Mouse (Mus musculus) cerebellum, adult 9-10 months (tissue): ENCODE measurements at regions not wholly inside any gene's neighbourhood (a gene's known extent, or its start where the extent isn't known, plus 50 kb on each side); places are given as distances from the start of the nearest gene placed in this dataset.

Experiments used
- DNase-seq: peaks from one replicate; pipeline ENCODE4 v3.0.0; 2022

DNA sequence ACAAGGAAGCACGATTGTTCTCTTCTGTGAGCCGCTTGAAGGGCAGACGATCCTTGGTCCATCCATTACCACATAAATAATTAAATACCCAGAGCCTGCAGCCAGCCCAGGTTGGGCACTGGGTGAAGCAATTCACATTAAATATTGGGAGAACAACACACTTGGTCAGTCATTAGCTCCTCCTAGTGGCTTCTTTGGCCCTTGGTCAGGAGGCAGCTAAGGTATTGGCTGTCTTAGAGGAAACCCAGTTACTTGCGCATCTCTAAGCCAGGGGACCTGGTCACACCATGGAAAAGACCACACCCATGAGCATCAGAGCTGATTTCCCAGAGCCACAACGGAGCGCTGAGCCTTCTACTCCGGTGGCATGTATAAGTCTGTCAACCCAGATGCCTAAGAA is 433.2 kb downstream of the Epha4 start:
- DNase-seq: peak; percentile 38

DNA sequence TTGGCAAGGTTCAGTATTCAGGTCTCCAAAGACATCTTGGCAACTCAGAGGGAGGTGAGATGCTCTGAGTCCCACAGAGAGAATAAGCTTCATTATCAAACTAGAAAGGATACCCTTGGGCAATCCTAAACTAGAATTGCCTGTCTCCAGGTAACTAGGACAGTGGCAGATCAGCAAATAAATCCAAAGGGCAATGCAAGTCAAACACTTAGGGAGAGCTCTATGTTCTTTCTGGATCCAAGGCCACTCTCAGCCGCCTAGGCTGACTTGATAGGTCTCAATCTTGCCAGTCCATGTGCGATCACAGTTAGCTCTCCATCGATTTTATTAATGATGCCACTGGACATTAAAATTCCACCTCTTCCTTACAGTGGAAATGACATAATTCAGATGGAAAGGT is 432.5 kb downstream of the Epha4 start:
- no peak for DNase-seq

DNA sequence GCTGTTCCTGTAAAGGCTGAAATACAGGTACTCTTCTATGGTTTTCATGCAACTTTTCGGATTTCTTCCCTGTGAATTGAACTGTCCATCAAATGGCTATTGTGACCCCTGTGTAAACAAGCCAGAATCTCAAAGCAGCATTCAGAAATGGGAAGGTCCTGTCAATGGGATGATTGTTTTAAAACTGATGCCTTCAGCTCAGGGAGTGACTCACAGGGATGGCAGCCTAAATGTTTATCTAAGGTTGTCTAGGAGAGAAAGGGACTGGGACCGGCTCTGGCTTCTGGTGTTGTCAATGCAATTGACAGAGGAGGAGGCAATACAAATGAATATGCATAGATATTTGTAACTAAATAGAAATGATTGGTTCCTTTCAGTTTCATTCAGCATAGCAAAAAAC is 421.3 kb downstream of the Epha4 start:
- no peak for DNase-seq

DNA sequence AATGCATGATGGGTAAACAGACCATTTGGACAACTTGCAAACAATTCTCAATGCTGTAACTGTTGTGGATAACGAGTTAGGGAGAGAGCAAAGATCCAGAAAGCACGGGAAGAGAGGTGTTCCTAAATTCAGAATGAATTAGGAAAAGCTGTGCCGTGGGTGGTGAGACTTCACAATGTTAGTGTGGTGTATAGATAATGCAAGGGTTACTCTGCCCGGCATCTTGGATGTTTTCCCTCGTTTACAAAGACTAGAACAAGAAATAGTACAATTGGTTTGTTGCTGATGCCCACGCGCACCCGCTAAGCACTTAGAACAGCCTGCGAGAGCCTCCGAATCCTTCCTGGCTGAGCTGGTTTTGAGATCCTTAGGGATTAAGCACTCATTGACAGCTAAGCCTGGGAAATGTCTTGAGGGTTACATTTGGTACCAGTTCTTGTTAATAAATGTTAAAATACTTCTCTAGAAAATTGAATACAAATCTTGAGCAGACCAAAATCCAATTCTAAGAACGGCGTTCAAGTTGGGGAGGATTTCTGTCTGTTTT is 413.1 kb downstream of the Epha4 start:
- no peak for DNase-seq

DNA sequence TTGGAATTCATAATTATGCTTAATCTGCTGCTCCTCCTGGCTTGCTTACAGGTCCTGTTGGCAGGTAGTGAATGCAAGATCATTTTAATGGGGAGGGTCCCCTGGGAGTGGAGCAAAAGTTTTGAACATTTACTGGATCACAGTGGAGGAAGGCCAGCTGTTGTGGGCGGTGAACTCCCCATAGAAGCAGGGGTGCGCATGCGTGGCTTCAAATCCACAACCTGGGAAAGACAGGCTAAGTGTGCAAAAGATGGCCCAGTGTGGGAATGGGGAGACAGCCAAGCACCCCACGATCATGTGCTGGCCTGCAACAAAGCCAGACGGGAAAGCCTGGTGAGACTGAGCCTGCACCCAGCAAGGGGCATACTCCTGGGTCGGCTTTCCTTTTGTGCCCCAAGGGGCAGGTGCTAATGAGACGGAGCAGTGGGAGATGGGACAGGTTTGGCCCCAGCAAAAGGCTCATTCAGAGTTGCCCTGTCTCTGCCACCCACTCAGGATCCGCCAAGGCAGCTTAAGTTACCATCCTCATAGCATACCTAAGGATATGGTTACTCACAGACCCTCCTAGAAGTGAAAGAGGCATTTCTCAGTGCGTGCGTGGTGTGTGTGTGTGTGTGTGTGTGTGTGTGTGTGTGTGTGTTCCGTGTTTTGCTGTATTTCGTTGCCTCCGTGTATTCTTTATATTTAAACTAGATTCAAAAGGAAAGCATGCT is 412.3 kb downstream of the Epha4 start:
- peak; percentile 22 for DNase-seq

DNA sequence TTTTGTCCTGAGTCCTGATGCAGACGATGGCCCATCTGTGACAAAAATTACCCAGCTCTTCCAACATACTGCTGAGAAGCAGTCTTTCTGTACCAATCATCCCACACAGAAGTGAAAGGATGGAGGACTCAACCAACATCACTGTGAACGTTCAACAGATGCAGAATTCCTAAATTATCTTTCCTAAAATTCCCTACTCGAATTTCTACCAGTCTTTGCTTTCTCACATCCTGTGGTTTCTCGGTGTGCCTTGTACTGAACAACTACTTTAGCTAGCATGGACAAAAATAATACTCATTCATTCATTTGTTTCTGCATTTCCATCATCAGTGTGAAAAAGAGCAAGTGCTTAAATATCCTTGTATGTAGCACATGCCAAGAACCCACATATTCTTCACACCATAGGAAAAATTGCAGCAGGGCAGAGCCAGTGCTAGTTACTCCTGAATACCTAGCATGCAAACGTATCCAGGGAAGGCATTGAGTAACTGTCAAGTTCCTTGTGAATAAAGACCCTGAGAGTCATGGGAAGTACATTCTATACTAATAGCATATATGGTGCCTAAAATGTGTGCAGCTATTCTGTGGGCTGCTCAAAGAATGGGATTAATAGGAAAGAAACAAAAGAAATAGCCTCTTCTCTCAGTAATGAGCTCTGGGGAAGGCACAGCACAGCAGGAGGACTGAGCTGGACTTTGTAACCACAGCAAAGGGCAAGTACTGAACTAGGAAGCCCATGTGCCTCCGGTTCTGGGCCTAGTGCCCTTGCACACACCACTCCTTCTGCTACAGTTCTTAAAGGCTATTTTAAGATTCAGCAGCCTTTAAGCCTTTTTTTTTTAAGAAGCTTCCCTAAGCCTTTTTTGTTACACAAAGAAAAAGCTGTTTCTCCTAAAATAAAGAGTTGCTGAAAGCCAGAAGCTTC is 404.8 kb downstream of the Epha4 start:
- no peak for DNase-seq

DNA sequence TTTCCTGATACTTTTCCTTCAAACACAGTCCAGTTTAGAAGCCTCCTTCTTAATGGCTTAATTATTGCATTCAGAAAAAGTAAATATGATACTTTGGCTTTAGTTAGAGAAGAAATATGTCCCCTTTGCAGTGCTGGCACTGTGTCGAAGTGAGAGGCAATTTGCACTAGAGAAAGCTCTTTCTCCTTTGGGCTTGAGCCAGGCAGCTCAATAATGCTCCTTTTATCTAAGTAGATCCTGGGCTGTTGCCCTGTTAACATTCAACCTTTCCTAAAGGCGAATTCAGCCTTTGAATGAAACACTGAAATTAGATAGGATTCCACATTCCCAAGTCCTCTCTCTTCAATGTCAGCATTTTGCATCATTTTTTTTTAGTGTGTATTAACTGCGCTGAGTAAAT is 386.5 kb downstream of the Epha4 start:
- no peak for DNase-seq

DNA sequence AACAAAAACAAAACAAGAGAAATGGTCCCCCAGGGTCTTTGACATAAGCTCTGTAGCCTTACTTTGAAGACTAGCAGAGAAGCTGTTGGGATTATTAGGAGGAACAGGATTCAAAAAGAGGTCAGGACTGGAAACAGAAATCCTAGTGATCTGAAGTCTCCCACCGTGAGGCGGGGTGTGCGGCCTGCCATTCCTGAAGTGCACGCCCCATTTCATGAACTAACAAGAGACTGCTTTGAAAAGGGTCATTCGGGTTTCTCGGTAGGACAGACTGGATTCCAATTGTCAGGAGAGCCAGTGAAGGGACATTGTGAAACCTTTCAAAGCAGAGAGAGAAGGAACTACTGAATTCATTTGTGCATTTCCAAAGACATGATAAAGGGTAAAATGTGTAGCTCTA is 377.2 kb downstream of the Epha4 start:
- DNase-seq: no peak

DNA sequence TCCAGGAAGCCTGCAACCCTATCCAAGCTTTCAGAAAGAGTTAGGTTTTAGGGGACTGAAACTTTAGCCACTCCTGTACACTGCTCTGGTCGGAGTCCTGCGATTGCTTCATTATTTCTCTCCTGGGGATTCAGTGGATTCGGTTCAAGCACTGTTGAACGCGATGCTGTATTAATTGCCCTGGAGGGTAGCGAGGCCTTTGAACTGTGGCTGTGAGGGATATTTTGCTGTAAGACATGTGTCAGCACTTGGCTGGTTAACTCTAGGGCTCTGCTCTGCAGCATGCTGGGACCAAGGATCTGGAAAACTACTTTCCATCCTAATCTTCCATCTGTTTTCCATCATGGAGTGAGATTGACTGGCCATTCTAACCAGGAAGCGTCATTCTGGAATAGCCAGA is 374.0 kb downstream of the Epha4 start:
- no peak for DNase-seq

DNA sequence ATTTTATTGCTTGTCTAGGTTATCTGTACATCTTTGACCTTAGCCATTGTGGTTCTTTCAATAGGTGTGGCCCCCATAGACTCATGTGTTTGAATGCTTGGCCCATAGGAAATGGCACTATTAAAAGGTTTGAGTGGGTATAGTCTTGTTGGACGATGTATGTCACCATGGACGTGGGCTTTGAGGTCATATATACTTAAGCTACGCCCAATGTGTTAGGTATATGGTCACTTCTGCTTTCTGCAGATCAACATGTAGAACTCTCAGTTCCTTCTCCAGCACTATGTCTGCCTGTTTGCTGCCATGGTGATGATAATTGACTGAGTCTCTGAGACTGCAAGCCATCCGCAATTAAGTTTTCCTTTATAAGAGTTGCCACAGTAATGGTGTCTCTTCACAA is 366.8 kb downstream of the Epha4 start:
- DNase-seq: no peak

DNA sequence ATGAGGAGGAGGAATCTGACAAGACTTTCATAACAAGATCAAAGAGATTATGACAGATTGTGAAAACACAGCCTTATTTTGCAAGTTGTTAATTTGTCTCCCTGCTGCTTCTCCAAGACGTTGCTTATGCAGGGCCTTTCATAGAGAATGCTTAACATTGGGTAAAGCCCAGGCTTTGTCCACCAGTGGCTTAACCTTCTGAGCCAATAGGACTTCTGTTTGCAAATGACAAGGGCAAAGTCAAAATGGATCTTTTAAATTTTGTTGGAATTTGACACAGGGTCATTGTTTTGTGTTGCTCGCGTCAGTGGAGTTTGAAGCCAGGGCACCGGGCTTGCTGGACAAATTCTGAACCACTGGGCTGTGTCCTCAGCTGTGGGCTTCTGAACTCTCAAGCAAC is 346.6 kb downstream of the Epha4 start:
- no peak for DNase-seq

DNA sequence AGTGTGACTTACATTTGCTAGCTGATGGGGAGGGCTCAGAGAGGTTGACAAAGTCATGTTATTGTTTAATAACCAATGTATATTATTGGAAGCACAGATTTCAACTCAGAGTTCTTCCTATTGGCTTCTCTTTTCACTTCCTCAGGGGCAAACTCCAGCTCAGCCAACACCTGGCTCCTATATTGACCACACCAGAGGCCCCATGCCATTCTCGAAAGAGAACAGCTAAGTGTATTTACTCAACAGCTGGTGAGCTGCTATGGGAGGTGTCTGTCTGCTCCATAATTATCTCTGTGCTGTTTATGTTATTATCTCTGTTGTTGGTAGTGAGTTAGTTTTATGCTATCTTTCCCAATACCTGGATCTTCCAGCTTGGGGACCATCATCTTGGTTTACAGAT is 342.4 kb downstream of the Epha4 start:
- DNase-seq: no peak

DNA sequence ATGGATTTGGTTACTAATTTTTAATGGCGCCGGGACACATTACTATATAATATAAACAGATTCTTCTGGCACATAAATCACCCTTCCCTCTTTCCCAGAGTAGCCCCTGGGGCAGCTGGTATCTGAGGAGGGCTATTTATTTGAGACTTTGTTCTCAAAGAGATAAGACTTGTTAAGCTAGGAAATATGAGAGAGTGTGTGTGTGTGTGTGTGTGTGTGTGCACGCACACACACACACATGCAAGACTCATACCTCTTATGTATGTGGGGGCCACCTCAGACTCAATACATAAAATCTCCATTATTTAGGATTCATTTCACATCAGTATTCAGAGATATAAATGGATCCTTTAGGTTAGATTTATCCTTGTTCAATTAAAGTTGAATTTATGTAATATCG is 340.1 kb downstream of the Epha4 start:
- no peak for DNase-seq

DNA sequence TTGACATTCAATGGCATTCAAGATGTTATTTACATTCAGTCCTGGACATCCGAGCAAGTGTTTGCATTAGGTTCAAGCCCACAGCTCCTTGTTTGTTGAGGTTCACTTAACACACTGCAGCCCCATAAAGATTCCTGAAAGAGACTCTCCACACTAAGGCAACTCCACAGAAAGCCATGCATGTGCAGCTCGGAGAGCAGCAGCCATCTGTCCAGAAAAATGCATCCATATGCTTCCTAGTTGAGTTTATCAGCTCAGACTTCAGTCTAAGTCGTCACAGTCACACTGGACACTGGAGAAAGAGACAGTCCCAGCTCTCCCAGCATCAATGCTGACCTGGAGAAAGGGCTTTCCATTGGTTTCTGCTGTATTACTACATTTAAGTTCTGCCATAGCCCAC is 339.7 kb downstream of the Epha4 start:
- DNase-seq: no peak

DNA sequence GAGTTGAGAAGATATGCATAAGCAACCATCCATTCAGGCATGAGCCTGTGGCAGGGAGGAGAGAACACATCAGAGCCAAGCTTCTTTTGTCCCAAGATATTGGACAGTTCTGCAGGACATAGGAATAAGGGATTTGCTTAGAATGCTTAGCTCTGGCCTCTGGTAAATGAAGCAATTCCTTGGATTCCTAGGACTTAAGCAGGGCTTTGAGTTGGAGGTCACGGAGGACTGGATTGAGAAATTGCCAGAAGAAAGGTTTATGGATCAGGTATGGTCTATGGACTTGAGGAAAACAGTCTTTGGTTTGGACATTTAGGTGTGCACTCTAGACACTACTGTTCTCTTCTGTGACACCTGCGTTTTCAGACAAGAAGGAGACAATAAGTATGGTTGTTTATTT is 338.4 kb downstream of the Epha4 start:
- no peak for DNase-seq

DNA sequence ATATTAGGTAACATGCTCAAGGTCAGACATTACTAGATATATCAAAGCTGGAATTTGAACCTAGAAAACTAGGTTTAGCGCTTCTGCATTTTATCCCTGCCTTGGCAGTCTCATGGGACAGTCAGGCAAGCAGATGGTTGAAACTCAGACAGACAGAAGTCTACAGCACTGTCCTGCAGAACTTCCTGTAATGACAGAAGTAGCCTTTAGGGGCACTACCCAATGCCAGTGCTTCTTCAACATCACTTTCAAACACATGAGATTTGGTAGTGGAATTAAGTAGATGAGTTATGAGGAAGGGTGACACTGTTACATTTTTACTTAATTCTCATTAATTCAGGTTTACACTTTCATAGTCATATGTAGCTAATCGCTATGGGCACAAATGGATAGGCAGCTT is 330.9 kb downstream of the Epha4 start:
- DNase-seq: no peak

DNA sequence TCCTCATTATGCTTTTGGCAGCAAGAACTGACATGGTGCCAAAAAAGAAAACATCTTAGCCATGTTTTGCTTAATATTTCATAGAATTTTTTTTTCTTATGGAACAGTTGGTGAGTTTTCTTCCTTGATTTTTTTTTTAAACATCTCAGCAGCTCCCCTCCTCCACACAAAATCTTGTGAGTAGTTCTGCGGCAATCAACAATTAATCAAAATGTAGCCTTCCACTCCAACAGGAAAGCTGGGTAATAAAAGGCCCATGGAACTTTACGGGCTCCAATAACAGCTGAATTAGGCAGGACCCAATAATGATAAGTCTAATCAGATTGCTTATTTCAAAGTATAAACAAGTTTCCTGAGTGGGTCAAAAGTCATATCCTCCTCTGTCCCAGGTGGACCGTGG is 324.7 kb downstream of the Epha4 start:
- DNase-seq: no peak

DNA sequence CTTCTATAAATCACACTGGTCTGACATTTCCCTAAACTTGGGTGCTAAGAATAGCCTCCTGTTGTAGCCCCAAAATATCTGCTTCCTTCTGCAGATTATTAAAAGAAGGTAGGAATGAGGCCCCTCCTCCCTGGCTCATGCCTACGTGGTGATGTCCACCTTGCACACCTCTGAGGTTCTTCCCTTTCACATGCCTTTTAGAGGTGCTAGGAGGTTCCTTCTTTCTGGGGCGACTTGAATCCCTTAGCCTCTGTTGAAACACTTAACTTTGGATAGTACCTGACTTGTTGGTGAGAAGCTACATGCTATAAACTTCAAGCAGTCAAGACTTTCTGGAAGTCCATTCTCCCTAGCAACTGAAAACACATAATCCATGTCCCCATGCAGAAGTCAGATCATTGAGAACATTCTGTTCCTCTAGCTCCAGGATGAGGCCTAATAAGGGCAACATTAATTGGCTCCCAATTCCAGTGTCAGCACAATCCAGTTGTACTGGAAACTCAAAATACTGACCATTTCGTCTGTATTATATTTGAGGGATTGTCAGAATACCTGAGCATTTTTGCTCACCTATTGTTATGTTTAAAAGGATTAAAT is 313.5 kb downstream of the Epha4 start:
- DNase-seq: no peak

DNA sequence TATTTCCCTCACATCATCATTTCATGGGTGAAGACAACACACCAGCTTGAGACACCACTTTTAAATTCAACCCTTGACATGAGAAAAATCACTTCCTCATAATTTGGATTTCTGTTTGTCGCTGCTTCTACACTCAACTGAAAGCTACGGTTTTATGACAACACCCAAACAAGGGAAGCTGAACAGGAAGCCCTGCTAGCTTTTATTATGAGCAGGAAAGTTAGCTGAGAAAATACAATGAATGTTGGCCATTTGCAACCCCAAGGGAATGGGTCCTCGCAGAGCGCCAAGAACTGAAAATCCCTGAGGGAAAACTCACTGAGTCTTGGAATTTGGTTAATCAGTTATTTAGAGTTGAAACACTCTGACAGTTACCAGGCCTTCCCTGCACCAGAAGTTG is 311.9 kb downstream of the Epha4 start:
- no peak for DNase-seq

DNA sequence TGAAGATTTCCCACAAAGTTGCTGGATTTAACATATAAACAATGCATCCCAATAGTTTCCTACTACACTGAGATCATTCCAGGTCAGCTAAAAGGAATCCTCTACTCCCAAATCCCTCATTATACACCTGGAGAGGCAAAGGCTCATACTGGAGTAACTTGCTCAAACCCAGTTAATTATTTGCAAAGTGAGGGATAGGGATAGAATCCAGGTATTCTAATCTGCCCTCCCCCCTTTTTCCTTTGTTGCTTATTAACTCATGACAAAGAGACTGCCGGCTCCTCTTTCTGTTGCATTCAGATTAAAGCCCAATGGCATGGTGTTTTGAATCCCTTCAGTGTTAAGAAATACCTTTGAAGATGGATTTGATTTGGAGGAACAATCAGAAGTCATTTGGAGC is 308.4 kb downstream of the Epha4 start:
- no peak for DNase-seq

DNA sequence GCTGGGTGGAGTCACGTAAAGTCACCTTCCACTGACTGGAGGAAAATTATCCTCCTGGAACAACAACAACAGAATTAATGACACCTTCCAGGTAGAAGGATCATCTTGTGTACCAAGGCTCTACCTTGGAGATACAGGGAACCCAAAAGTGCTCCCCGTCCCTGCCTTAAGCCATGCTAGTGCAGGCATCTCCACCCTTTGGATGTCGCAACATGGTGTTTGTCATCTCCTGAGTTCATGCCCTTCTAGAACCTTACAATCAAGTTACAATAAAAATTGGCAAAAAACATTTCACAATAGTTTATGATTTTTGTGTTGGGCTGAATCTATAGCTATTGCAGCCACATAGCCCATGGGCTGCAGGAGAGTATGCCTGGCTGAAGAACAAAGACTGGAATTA is 305.5 kb downstream of the Epha4 start:
- no peak for DNase-seq

DNA sequence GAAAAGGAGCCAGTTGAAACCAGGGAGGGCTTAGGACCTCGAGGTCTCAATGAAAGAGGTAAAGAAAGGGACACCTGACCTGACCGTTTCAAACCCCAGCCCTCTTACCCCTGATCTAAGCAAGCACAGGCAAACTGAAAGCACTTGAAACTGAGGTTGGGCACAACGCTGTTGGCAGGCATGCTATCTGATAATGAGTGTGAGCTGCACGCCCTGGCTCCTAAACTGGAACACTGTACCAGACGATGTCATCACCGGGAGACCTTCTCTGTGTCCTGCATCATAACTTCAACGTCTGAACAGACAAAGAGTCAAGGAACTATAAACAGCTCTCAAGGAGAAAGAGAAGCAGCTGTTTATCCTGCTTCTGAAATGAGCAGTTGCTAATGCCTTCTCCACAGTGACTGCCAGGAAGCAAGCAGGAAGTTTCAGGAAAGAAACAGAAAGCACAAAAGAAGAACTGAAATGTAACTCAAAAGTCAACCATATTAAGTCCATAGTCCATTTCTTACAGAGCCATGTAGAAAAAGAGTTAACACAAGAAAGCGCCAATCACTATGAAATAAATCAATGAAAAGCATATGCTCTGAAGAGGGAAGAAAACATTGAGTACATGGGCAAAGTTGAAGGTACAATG is 301.3 kb downstream of the Epha4 start:
- no peak for DNase-seq
